Mouse (Mus musculus) myocyte (in vitro differentiated cells): ENCODE measurements around the gene 9930022D16Rik. TPM values are rescaled to one million over a fixed set of nuclear protein-coding genes. Genes with fewer than 3 reads are reported as not detected.

ENCODE experiments used
- H3K27me3 ChIP-seq: one replicate; pipeline ENCODE4 v1.6.1; 2011; ENCODE audit not compliant: control insufficient read depth, insufficient read depth, insufficient read length
- H3K36me3 ChIP-seq: one replicate; pipeline ENCODE4 v1.6.1; 2011; ENCODE audit not compliant: control insufficient read depth, insufficient read depth
- H3K4me2 ChIP-seq: one replicate; pipeline ENCODE4 v1.6.1; 2011; ENCODE audit warnings: low read depth, control low read depth
- H3K4me3 ChIP-seq: one replicate; pipeline ENCODE4 v1.5.1; 2011; ENCODE audit warnings: mild to moderate bottlenecking, control low read depth, moderate library complexity
- H3K79me2 ChIP-seq: one replicate; pipeline ENCODE4 v1.6.1; 2011; ENCODE audit not compliant: control insufficient read depth, insufficient read depth
- H3ac ChIP-seq: one replicate; pipeline ENCODE4 v1.6.1; 2011; ENCODE audit not compliant: control insufficient read depth, insufficient read length
- CEBPB ChIP-seq: IDR thresholded peaks from 2 replicates; pipeline ENCODE4 v1.6.1; 2011; ENCODE audit warnings: mild to moderate bottlenecking, moderate library complexity; ENCODE audit not compliant: poor library complexity, insufficient read depth, severe bottlenecking
- E2F4 ChIP-seq: IDR thresholded peaks from one replicate; pipeline ENCODE4 v1.6.1; 2011; ENCODE audit warnings: mild to moderate bottlenecking, control low read depth, moderate library complexity; ENCODE audit not compliant: insufficient read depth
- MAX ChIP-seq: IDR thresholded peaks from one replicate; pipeline ENCODE4 v1.6.1; 2011; ENCODE audit warnings: low read depth, mild to moderate bottlenecking, control low read depth
- MYOD1 ChIP-seq, 3 experiments: IDR thresholded peaks; one replicate each; pipeline ENCODE4 v1.6.1; 2011; ENCODE audit warnings: control low read depth in 2 of 3, low read depth in 2 of 3, mild to moderate bottlenecking in 2 of 3, moderate library complexity in 1 of 3; ENCODE audit not compliant: insufficient read length in 2 of 3, control insufficient read depth in 1 of 3
- MYOG ChIP-seq, 3 experiments: IDR thresholded peaks; one replicate each; pipeline ENCODE4 v1.6.1; 2011; ENCODE audit warnings: control low read depth in 2 of 3, low read depth in 2 of 3, mild to moderate bottlenecking in 2 of 3; ENCODE audit not compliant: insufficient read length in 2 of 3, control insufficient read depth in 1 of 3, insufficient read depth in 1 of 3
- POLR2A ChIP-seq: IDR thresholded peaks from one replicate; pipeline ENCODE4 v1.6.1; 2011; ENCODE audit warnings: low read depth, mild to moderate bottlenecking, control low read depth, moderate library complexity; ENCODE audit not compliant: insufficient read length
- POLR2AphosphoS2 ChIP-seq: IDR thresholded peaks from one replicate; pipeline ENCODE4 v1.6.1; 2011; ENCODE audit warnings: low read depth, control low read depth; ENCODE audit not compliant: insufficient read length
- REST ChIP-seq: IDR thresholded peaks from one replicate; pipeline ENCODE4 v1.6.1; 2011; ENCODE audit warnings: mild to moderate bottlenecking, control low read depth, moderate library complexity; ENCODE audit not compliant: insufficient read depth, insufficient read length
- SRF ChIP-seq: IDR thresholded peaks from one replicate; pipeline ENCODE4 v1.6.1; 2011; ENCODE audit warnings: low read depth; ENCODE audit not compliant: control insufficient read depth, insufficient read length
- TCF12 ChIP-seq: IDR thresholded peaks from one replicate; pipeline ENCODE4 v1.6.1; 2011; ENCODE audit warnings: mild to moderate bottlenecking, control low read depth; ENCODE audit not compliant: poor library complexity, insufficient read depth, severe bottlenecking
- TCF3 ChIP-seq: IDR thresholded peaks from one replicate; pipeline ENCODE4 v1.6.1; 2011; ENCODE audit warnings: low read depth, control low read depth; ENCODE audit not compliant: insufficient read length
- USF1 ChIP-seq: IDR thresholded peaks from one replicate; pipeline ENCODE4 v1.6.1; 2011; ENCODE audit warnings: low read depth, mild to moderate bottlenecking, control low read depth, moderate library complexity
- polyA plus RNA-seq: library from polyadenylated mRNA; unstranded; fragments of >200 nt; fragmentation: generic; extraction: Trizol; gene quantifications from one replicate; pipeline ENCODE4 v1.2.1, GENCODE M21; 2012; ENCODE audit warnings: missing spikeins

9930022D16Rik gene
- polyA plus RNA-seq, 1 experiment = not detected

- H3K4me3 ChIP-seq = no peak overlapping the region
- no peak overlapping the region for H3ac ChIP-seq
- H3K27me3 ChIP-seq = no peaks in the 10 kb centered on the region
- no peak overlapping the region for H3K4me2 ChIP-seq
- H3K36me3 ChIP-seq = peaks cover 14% of the 10 kb centered on the region
- TF ChIP-seq CEBPB (no peak), TCF3 (no peak), TCF12 (no peak), USF1 (no peak), E2F4 (no peak), POLR2A (no peak), MYOG (IDR thresholded peaks at IDR 0.05; ENCODE audit: control insufficient read depth in 1 of 3, insufficient read depth in 1 of 3, insufficient read length in 2 of 3, low read depth in 2 of 3) (no peak)
- peaks cover 21% of the 10 kb centered on the region for H3K79me2 ChIP-seq
These were observed 21.1 kb upstream of the 9930022D16Rik start for GRCm38 (mm10) chr11:109392601-109393000.

GRCm38 (mm10) chr11:109394758-109395157, 19.0 kb upstream of the 9930022D16Rik start:
- H3ac ChIP-seq = no peak overlapping the region
- peaks cover 3% of the 10 kb centered on the region for H3K79me2 ChIP-seq
- H3K4me2 ChIP-seq = no peak overlapping the region
- TF ChIP-seq MYOD1 (IDR thresholded peaks at IDR 0.05; ENCODE audit: control insufficient read depth in 1 of 3, insufficient read length in 2 of 3, low read depth in 2 of 3) (no peak), SRF (no peak), MYOG (IDR thresholded peaks at IDR 0.05; ENCODE audit: control insufficient read depth in 1 of 3, insufficient read depth in 1 of 3, insufficient read length in 2 of 3, low read depth in 2 of 3) (no peak), MAX (no peak), CEBPB (no peak), TCF3 (no peak), POLR2AphosphoS2 (no peak), TCF12 (no peak)
- H3K27me3 ChIP-seq = no peaks in the 10 kb centered on the region
- no peak overlapping the region for H3K4me3 ChIP-seq
- peaks cover 14% of the 10 kb centered on the region for H3K36me3 ChIP-seq

- Histone ChIP-seq H3K27me3 (no peaks in the 10 kb centered on the region), H3K36me3 (peaks cover 14% of the 10 kb centered on the region)
- TF ChIP-seq POLR2AphosphoS2 = no peak
- TF ChIP-seq TCF3 = no peak
- TF ChIP-seq POLR2A = no peak
- TF ChIP-seq TCF12 = no peak
- no peak for TF ChIP-seq REST
These were observed 18.4 kb upstream of the 9930022D16Rik start for GRCm38 (mm10) chr11:109395291-109395690.

GRCm38 (mm10) chr11:109406431-109406830, 7.3 kb upstream of the 9930022D16Rik start:
- no peak overlapping the region for H3ac ChIP-seq
- TF ChIP-seq MYOD1 (IDR thresholded peaks at IDR 0.05; ENCODE audit: control insufficient read depth in 1 of 3, insufficient read length in 2 of 3, low read depth in 2 of 3) (no peak), POLR2AphosphoS2 (no peak), CEBPB (no peak), TCF3 (no peak), E2F4 (no peak), REST (no peak), SRF (no peak), MYOG (IDR thresholded peaks at IDR 0.05; ENCODE audit: control insufficient read depth in 1 of 3, insufficient read depth in 1 of 3, insufficient read length in 2 of 3, low read depth in 2 of 3) (no peak), USF1 (no peak)
- no peak overlapping the region for H3K4me3 ChIP-seq
- H3K4me2 ChIP-seq = no peak overlapping the region
- no peaks in the 10 kb centered on the region for H3K27me3 ChIP-seq
- H3K36me3 ChIP-seq = no peaks in the 10 kb centered on the region
- no peaks in the 10 kb centered on the region for H3K79me2 ChIP-seq

More at GRCm38 (mm10) chr11:109395291-109395690, 18.4 kb upstream of the 9930022D16Rik start:
- Histone ChIP-seq H3K4me2 (no peak overlapping the region), H3ac (no peak overlapping the region), H3K79me2 (peaks cover 3% of the 10 kb centered on the region), H3K4me3 (no peak overlapping the region)

GRCm38 (mm10) chr11:109410197-109410980, 3.3 kb upstream of the 9930022D16Rik start:
- Histone ChIP-seq H3K36me3 (no peaks in the 10 kb centered on the region), H3K79me2 (no peaks in the 10 kb centered on the region), H3K4me2 (no peak overlapping the region), H3K4me3 (no peak overlapping the region), H3K27me3 (no peaks in the 10 kb centered on the region), H3ac (no peak overlapping the region)
- TF ChIP-seq TCF12 (no peak), MYOD1 (IDR thresholded peaks at IDR 0.05; ENCODE audit: control insufficient read depth in 1 of 3, insufficient read length in 2 of 3, low read depth in 2 of 3) (no peak), USF1 (no peak), POLR2A (no peak), SRF (no peak), POLR2AphosphoS2 (no peak), E2F4 (no peak), CEBPB (no peak), REST (no peak), MYOG (IDR thresholded peaks at IDR 0.05; ENCODE audit: control insufficient read depth in 1 of 3, insufficient read depth in 1 of 3, insufficient read length in 2 of 3, low read depth in 2 of 3) (no peak), TCF3 (no peak), MAX (no peak)
